Mouse (Mus musculus) testis, postnatal 10 days (tissue): ENCODE results near the gene 4930535I16Rik.

Experiments used
- DNase-seq: peaks from one replicate; pipeline ENCODE4 v3.0.0; 2021; ENCODE audit warnings: low spot score

4930535I16Rik gene

GRCm38 (mm10) chr4:123904333-123905125 lies 13.3 kb downstream of the 4930535I16Rik start, which contains the start of gene Mycbp:
Gene Mycbp, plus strand, starts transcription at chr4:123904832.
- peak; percentile 99 for DNase-seq

- DNase-seq, result no peak
Measured at GRCm38 (mm10) chr4:123903432-123903831, 14.4 kb downstream of the 4930535I16Rik start.

- peak; percentile 78 for DNase-seq
Measured at GRCm38 (mm10) chr4:123898696-123899095, 19.1 kb downstream of the 4930535I16Rik start.

GRCm38 (mm10) chr4:123894295-123894694 lies 23.5 kb downstream of the 4930535I16Rik start:
- no peak for DNase-seq

- DNase-seq, result no peak
Measured at GRCm38 (mm10) chr4:123893726-123894125, 24.1 kb downstream of the 4930535I16Rik start.
